Mouse (Mus musculus) cerebellum, adult 9-10 months (tissue): ENCODE data around the gene Golph3.
"Not testable (repeated sequence)": the region's sequence is repeated elsewhere in the genome, so short reads cannot be mapped to it uniquely, and the experiment has no call there.

Experiments
- DNase-seq: peaks from one replicate; pipeline ENCODE4 v3.0.0; 2022

Gene Golph3

DNA sequence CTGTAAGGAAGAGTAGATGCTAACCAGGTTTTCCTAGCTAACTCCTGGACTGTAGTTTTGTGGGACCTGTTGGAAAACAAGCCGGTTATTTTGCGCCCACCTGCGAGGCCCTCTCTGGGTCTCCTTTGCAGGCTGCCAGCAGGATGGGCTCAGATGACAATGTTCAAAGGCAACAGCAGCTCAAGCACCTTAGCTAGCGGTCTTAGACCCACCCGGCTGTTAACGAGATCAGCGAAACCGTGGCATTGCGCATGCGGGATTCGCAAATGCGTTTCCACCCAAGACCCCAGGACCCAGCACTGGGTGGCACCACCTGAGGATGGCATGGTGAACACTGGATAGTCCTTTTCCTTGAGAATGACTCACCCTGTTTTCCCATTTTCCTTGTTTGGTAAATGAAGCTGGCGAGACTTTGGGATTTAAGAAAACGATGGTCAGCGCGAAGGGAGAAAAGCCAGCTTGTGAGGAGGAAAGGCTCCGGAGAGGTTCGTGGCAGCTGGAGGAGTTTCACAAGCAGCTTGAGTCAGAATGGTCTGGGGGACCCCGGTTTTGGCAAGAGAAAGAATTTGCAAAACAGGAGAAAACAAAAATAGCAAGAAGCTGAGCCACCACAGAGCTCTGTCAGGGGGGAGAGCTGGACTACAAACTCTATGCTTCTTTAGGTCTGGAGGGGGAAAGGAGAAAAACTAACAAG, 39.4 kb downstream of the Golph3 start:
- no peak for DNase-seq

DNA sequence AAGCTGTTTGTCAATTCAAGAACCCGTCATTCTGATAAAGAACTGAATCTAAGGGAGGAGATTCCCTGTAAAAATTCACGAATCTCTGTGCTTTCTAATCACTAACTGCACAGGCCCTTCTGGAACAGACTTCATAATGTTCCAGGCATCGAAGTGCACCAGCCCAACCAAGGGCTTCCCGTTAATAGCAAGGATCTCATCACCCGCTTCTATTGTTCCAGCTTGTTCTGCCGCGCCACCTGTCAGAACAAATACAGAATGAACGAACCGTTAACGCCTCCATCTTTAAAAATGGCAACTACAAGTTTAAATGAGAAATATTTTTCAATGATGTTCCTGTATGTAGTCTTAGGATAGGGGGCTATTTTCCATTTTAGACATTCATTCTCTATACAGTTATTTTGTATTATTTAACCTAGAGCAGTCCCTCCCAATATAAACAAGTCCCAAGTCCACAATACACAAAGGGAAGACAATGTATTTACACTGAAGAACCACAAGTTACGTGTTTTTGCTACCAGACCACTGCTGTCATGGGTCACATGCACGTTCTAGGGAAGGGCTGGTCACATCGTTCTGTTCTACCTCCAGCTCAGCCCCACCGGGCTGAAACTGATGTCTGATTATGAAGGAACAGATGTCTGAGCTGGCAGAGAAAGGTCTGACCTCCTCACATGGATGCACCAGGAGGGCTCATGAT, 40.9 kb downstream of the Golph3 start:
- no peak for DNase-seq

DNA sequence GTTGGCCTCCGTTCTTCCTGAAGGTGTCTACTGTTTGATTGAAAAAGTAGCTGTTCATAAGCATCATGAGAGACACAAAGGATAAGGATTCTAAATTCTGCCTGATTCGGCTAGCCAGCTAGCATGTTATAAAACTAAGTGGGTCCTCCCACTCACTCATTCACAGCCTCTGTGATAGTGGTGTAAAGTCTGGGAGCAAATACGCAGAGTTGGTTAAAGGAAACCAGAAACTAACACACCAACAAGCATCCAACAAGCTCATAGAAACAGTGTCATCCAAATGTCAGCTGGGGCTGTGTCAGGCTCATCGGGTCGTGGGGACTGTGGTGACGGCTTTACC, 41.4 kb downstream of the Golph3 start:
- DNase-seq = no peak

DNA sequence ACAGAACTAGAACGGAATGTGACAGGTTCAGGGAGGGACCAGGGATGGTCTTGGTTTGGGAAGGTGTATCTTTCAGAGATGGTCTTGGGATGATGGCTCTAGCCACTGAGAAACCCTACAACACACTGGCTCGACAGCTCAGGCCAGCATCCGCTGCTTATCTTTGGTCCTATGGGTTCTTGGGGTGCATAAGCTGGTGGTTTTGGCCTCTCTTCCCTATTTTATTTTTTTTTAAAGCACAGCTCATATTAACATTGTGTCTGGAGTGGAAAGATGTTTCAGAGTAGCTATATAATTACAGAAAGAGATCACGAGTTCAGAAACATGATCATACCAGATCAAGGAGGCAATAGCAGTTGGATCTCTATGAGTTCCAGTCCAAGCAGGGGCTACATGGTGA, 42.8 kb downstream of the Golph3 start:
- no peak for DNase-seq

DNA sequence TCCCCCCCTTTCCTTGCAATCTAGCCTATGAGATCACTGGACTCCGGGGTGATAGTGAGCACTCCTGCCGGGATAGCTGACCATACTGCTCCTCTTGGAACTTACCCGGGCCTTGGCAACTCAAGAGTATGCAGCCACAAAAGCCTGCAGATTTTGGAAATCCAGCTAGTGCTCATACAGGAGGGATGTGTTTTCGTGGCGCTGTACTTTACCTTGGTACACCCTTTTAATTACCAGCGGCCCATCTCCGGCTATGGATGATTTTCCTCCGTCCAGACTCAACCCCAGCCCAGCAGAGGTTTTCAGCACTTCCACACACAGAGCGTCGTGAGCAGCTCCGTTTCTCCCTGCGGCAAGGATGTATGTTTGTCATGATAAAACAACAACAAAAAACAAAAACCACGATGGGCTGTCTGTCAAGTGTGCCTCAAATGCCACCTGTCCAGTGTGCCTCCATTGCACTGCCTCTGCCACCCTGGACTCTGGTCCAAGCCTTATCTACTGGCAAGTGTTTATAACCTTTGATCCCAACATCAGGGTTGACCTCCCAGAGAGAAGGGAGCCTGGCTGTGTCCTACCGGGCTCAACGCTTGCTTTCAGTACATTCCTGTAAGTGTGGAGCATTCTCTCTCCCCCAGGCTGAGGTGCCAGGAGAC, 44.3 kb downstream of the Golph3 start:
- no peak for DNase-seq

DNA sequence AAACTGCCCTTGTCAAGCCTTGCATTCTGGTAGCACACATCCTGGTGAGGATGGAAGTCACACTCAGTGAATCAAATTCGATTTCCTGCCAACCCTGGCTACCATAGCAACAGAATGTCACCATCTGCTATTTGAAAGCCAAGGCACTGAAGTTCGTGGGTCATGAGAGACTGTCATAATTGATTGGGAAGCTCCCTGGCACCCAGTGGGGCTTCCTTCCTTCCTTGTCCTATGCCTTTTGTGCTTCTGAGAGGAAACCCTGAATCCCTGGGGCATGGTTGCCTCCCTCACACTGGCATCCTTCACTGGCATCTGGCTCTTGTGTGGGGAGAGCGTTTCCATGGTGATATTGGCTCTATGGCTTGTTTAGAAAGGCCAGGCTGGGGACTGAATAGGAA, 44.8 kb downstream of the Golph3 start:
- DNase-seq = peak; percentile 62

DNA sequence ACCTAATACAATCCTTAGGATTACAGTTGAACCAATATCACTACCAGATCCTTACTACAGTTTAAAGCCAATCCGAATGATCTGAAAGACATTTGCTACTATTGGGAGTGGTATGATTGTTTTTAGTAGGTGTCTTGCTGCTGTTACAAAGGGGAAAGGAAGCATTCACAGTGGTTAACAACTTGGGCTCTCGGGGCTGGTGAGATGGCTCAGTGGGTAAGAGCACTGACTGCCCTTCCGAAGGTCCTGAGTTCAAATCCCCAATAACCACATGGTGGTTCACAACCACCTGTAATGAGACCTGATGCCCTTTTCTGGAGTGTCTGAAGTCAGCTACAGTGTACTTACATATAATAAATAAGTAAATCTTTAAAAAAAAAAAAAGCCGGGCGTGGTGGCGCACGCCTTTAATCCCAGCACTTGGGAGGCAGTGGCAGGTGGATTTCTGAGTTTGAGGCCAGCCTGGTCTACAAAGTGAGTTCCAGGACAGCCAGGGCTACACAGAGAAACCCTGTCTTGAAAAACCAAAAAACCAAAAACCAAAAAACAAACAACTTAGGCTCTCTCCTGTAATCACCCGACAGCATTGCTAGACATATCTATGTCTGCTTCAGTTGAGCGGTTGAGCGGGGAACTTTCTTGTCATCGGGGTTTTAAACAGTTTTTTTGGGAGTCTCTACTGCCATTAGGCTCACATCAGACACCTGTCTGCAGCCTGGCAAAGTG, 45.5 kb downstream of the Golph3 start:
- DNase-seq = not testable (repeated sequence)

DNA sequence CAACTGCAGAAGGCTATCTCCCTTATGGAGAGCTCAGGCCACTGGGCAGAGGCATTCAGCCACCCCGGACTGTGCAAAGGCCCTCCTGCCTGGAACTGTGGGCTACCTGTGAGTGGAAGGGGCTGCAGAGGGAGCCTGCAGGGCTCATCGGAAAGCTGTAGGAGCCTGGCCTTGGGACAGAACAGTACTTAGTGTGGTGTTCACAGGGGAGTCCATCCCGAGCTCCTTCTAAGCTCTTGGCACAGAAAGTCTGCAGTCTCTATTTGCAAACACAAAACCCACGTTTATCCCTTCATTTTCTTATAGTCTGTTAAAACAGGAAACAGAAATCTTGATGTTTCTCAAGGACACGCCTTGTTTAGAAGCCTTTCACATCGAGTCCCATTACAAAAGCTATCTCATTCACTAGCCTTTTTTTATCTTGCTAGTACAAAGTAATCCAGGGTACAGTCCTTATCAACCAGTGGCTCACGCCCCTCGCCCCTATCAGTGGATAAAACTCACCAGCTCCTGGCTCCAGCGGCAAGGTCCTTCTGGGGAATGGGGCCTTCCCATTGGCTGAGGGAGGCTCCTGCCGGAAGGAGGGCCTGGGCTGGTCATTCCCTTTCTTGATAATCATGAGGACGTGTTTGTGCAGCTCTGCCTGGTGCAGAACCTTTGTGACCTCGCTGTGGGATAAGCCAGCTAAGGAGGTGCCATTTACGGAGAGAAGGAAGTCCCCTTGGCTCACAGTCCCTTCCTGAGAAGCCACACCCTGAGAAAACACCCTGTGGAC, 46.2 kb downstream of the Golph3 start:
- DNase-seq = no peak

DNA sequence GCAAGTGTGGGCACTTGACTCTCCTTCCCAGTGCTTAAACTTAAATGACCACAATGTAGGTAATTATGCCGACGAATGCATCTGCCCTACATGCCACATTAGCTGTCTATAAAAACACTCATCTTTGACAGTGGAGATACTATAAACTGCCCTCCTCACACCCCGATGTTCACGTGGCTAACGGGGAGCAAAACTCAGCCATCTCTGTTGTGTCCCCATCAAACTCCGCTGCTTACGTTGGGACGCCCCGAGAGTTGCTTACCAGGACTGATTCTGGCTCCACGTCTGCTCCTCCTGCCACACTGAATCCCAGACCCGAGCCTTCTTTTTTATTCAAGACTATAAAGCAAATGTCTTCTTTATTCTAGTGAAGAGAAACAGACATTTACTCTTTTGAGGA, 47.1 kb downstream of the Golph3 start:
- no peak for DNase-seq

DNA sequence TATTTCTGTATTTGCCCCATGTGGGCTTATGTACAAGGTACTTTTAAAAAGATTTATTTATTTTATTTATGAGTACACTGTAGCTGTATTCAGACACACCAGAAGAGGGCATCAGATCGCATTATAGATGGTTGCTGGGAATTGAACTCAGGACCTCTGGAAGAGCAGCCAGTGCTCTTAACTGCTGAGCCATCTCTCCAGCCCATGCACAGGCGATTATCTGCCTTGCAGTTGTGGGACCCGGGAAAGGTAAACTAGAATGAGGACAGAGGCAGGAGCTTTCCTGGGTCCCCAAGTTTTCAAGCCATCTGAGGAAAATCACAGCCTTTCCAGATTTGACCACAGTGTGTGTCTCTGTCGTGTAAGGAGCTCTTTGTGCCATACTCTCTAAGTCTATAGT, 47.6 kb downstream of the Golph3 start:
- no peak for DNase-seq

DNA sequence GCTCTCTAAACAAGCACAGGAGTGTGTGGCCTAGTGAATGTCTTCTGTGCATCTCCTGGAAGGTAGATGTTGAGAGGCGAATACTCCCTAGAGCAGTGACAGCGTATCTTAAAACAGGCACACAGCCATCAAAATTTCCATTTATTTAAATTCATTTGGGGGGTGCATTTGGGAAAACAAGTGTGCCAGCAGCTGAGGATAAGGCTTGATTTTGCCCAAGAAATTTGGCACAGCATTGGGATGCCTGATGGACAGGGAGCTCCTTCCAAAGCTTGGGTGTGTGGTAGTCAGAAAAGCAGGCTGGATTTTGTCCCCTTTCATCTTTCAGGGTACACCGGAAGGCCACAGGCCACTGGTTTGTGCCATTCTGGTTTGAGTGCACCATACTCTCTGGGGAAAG, 48.8 kb downstream of the Golph3 start:
- no peak for DNase-seq

DNA sequence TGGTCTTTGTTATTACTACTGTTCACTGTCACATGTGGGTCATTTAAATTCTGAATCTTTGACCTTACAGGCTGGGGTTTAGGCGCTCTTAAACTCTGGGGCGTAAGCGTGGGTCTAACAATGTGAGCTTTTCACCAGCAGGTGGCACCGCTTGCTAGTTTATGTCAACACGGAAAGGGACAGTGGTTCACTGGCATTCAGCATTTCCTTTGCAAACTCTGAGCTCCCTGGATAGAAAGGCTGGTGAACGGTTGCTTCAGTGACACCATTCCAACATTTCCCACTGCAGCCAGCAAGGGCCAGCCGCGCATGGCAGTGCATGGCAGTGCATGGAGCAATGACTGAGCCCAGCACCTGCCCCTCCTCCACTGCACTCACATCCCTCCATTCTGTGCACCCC, 49.9 kb downstream of the Golph3 start:
- peak; percentile 80 for DNase-seq

DNA sequence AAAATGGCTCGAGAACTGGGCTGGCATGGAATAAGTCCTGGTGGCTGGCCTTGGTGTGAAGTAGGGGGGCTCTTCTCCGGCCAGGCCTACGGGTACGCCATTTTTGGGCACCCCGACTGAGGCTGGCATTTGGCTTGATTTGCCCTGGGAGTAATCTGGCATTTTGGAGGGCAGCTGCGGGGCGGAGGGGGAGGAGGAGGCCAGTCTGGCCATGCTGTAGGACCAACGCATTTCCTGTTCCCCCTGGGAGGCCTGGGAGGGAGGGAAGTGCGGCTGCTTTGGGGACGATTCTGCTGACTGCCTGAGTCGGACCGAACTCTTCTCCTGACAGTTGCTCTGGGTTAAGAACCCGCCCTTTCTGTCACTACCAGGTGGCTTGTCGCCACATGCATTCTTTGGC, 52.2 kb downstream of the Golph3 start:
- DNase-seq = no peak

DNA sequence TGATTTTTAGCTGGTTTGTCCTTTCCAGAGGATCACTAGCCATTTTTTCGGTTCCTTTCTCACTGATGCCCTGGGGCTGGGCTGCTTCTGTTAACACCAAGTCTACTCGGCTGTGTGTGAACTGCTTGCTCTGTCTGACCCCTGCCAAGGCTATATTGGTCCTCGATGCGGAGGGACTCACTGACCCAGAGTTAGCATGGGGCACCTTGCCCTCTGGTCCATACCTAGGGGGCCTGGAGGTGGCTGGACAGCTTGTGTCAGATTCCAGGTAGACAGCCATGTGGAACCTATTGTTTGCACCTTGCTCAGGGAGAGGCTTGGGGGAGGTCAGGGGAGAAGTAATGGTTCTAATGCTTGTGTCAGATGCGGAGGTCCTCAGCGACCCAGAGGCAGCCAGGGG, 52.7 kb downstream of the Golph3 start:
- DNase-seq = no peak

DNA sequence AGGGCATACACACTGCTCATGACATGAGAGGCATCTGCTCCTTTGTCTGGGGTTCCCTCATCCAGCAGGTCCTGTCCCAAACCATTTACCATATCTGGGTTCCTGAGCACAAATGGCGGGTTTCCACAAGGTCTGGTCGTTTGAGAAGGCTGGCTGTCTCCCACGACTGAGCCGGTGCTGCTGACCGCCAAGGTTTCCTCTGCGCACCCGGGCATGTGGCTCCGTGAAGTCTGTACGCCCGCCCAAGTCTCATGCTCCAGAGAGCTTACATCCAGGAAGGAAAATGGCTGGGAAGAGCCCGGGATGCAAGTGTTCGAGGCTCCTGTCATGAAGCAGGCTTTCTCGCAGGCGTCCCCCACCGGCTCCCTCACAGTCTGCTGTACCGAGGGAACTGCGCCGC, 53.7 kb downstream of the Golph3 start:
- no peak for DNase-seq

DNA sequence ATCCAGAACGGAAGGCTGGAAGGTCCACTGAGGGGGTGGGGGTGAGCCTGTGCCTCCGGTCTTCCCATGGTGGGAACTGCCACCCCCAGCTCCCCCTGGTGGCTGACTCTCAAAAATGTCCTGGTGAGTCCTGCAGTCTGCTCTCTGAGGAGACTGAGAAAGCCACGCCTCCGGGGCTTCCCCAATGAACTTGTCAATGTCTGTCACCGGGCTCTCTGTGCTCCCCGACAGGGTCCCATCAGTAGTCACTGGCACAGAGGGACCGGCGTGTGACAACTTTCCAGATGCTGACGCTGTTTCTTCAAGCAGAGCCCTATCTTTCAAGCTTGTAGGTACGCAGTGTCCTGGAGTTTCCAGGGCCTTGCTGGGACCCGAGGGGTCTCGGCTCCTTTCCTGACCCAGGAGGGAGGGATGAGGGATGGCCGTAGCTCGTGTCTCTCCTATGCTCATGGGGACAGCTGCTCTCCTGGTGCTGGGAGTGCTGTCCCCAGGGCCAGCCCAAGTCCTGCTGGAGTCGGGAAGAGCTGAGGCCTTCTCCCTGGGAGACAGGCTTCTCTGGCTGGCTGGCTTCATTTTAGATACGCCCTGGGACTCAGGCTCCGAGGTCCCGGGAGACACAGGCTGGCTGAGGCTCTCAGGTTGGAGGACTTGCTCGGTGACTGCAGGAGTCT, 54.5 kb downstream of the Golph3 start:
- peak; percentile 56 for DNase-seq

DNA sequence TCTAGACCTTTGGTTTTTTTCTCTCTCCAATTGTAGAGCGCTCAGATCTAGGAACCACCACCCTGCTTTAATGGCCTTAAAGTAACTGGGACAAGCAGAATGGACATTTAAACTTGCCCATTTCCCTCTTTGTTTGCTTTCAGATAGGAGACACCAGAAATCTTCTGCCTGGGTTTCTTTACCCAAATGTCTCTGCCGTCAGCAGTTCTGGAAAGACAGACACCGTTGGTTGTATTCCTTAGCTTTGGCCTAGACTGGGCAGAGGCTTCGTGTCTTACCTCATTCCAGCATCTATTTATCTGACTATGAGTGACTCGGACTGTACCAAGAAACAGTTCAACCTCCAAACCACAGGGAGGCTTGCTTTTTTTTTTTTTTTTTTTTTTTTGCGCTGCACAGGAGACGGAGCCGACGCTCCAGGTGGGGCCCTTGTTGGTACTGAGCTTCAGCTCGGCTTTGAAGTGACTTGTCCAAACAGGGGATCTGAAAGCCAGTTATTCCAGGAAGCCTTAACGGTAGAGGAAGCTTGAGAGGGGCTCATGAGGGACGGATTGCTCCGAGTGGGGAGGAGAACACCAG, 55.3 kb downstream of the Golph3 start:
- no peak for DNase-seq

DNA sequence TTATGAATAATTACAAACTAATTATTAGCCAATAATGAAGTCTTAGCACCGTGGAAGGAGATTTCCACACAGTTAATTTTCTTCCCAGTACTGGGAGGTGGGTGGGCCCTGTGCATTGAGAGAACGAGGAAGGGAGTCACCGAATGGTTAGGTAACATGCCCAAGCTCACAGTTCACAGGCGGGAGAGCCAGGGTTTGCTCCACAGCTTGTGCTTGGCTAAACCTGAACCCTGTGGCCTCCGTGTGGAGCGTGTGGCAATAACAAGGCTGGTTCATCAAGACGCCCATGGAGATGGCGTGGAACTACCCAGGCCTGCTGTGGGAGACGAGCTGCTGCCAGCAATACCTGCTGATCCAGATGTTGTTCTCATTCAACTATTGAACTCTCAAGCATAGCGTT, 56.5 kb downstream of the Golph3 start:
- DNase-seq = no peak

DNA sequence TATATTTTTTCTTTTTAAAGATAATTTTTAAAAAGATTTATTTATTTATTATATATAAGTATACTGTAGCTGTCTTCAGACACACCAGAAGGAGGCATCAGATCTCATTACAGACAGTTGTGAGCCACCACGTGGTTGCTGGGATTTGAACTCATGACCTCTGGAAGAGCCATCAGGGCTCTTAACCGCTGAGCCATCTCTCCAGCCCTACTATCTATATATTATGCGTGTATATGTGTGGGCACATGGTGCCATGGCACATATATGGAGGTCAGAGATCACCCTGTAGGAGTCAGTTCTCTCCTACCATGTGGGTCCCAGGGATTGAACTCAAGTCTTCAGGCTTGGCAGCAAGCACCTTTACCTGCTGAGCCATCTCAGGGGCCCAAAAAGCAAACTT, 58.8 kb downstream of the Golph3 start:
- DNase-seq = no peak

DNA sequence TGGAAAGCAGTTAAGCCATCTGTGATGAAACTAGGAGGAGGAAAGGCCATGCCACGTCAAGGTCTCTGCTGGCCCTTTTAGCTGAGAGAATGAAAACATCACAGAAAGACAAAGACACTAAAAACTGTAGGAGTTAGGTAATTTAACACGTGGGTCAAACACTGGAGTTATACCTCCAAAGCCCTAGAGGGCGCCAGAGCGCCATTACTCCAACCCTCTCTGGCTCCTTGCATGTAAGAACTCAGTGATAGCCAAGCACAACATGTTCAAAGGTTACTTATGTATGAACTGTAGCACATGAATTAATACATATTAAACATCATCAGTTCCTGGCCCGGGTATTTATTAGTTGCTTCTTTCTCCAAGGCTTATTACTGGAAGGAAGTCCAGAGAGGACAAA, 59.3 kb downstream of the Golph3 start:
- DNase-seq = no peak

DNA sequence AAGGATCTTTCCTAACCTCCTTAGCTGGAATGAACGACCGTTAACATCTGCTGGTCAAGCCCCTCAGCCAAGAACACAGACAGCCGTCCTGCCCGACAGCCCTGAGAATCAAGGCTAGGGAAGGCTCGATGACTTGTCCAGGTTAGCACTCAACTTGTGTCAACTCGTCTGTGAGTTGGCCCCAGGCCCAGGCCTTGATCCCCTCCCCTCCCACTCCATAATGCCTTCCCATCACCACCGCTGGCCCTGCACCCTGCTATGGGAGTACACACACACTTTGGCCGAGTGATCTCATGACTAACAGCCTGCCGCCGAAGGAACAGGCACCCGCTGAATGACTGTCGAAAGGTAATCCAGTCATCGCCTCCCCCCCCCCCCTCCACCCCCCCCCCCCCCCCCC, 63.4 kb downstream of the Golph3 start:
- no peak for DNase-seq
